Mouse (Mus musculus) right cerebral cortex, postnatal 25 days (tissue): ENCODE measurements at regions not wholly inside any gene's neighbourhood (a gene's known extent, or its start where the extent isn't known, plus 50 kb on each side); places are given as distances from the start of the nearest gene placed in this dataset.
"Not testable (repeated sequence)": the region's sequence is repeated elsewhere in the genome, so short reads cannot be mapped to it uniquely, and the experiment has no call there.

Source experiments
- DNase-seq: peaks from one replicate; pipeline ENCODE4 v3.0.0; 2022

DNA sequence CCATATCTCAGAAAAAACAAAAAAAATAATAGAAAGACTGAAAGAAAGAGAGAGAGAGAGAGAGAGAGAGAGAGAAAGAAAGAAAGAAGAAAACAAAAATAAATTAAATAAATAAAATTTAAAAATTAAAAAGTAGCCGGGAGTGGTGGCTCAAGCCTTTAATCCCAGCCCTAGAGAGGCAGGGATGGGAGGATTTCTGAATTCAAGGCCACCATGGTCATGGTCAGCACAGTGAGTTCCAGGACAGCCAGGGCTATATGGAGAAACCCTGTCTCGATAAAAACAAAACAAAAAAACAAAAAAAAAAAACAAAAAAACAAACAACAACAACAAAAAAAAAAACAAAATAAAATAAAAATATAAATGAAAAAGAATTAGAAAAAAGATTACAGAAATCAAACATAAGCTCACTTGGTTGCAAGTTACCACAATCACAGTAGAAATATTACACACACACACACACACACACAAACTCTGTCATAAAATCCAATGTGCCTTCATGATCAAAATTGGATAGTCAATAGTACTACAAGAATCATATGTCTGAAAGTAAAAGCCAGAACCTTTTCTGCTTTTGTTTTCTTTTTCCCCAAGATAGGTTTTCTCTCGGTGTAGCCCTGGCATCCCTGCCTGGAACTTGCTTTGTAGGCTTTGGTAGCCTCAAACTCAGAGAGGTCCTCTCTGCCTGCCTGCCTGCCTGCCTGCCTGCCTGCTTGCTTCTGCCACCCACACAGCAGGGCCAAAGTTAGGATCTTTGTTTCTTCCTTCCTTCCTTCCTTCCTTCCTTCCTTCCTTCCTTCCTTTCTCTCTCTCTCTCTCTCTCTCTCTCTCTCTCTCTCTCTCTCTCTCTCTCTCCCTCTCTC, 476.1 kb upstream of the Olfr161 start:
- peak; percentile 21 for DNase-seq

- not testable (repeated sequence) for DNase-seq
Observed at GRCm38 (mm10) chr16:3115336-3116112, 475.3 kb upstream of the Olfr161 start.

DNA sequence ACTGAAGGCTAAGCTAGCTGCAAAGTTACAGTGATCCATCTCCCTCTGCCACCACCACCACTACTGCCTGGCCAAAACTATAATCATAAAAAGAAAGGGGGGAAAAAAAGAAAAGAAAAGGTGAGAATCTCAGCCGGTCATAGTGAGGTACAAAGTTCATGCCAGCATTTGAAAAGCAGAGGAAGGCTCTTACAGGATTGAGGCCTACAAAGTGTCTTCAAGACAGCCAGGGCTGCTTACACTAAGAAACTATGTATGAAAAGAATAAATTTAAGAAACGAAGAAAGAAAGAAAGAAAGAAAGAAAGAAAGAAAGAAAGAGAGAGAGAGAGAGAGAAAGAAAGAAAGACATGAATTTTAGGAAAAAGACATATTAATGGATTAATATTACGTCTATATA, 474.7 kb upstream of the Olfr161 start:
- DNase-seq, result peak; percentile 9

GRCm38 (mm10) chr16:3121216-3121615, 469.6 kb upstream of the Olfr161 start:
- not testable (repeated sequence) for DNase-seq

DNA sequence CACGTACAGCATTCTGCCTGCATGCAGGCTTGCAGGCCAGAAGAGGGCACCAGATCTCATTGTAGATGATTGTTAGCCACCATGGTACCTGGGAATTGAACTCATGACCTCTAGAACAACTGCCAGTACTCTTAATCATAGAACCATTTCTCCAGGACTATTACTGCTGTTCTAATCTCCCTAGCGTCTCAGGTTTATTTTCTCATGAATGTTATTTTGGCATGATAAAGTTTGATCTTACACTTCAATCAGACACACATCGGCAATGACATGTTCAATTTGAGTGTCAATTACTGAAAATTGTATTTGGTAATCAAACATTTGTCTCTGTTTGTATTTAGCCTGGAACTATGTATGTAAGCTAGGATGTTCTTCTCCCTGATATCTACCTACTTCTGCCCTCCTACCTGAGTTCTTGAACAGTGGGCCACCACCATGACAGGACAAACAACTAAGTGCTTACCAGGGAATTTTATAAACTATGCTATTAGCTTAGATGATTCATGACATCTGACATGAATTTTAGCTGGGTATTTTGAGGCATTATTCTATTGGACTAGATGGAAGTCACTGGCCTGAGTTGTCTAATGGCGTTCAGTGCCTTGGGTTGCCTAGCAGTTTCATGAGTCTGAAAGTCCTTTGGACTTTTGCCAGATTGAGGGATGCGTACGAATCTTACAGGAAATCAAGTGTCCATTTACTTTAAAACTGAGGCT, 468.5 kb upstream of the Olfr161 start:
- DNase-seq, result not testable (repeated sequence)

GRCm38 (mm10) chr16:3122861-3123477, 467.9 kb upstream of the Olfr161 start:
- DNase-seq, result not testable (repeated sequence)

- not testable (repeated sequence) for DNase-seq
Observed at GRCm38 (mm10) chr16:3127317-3127716, 463.5 kb upstream of the Olfr161 start.
